Mouse (Mus musculus): ENCODE results near the gene Sptbn1. TPM values are rescaled to one million over a fixed set of nuclear protein-coding genes. Genes with fewer than 3 reads are reported as not detected.

Gene Sptbn1
- polyA plus RNA-seq, 1 experiment from 2014 or later, result 220 TPM

GRCm38 (mm10) chr11:30230330-30230771 lies 37.6 kb downstream of the Sptbn1 start:
- Histone ChIP-seq H3K9ac (replicated peaks; ENCODE audit: low read depth) (no peak overlapping the region), H3K4me3 (ENCODE audit: low read depth, low read length) (no peak overlapping the region), H3K27me3 (replicated peaks; ENCODE audit: insufficient read depth, low read length) (no peaks in the 10 kb centered on the region), H3K4me2 (replicated peaks; ENCODE audit: low read depth, low read length) (no peak overlapping the region), H3K36me3 (ENCODE audit: insufficient read depth, low read length) (no peaks in the 10 kb centered on the region), H3K4me1 (ENCODE audit: insufficient read depth, low read depth, low read length) (peaks cover 32% of the 10 kb centered on the region), H3K27ac (ENCODE audit: low read length) (no peak overlapping the region), H3K9me3 (ENCODE audit: low read length) (no peaks in the 10 kb centered on the region)
- ATAC-seq (no peak), DNase-seq (ENCODE audit: low spot score) (no peak)
- WGBS, result 55% methylated on average over 4 of the region's 4 CpGs
- no peak for TF ChIP-seq CTCF (IDR thresholded peaks at IDR 0.05)
- TF ChIP-seq EP300 (IDR thresholded peaks at IDR 0.05), result no peak

GRCm38 (mm10) chr11:30226756-30227155 lies 41.2 kb downstream of the Sptbn1 start:
- H3K27ac ChIP-seq (ENCODE audit: low read length), result no peak overlapping the region
- TF ChIP-seq CTCF (IDR thresholded peaks at IDR 0.05) (no peak), EP300 (IDR thresholded peaks at IDR 0.05) (no peak)
- no peak for ATAC-seq
- no peaks in the 10 kb centered on the region for H3K27me3 ChIP-seq (replicated peaks; ENCODE audit: insufficient read depth, low read length)
- H3K4me2 ChIP-seq (replicated peaks; ENCODE audit: low read depth, low read length), result no peak overlapping the region
- DNase-seq (ENCODE audit: low spot score), result no peak
- H3K9me3 ChIP-seq (ENCODE audit: low read length), result no peaks in the 10 kb centered on the region
- H3K36me3 ChIP-seq (ENCODE audit: insufficient read depth, low read length), result no peaks in the 10 kb centered on the region
- no peak overlapping the region for H3K4me3 ChIP-seq (ENCODE audit: low read depth, low read length)
- H3K9ac ChIP-seq (replicated peaks; ENCODE audit: low read depth), result no peak overlapping the region
- WGBS, result 63% methylated on average over 2 of the region's 2 CpGs
- peaks cover 27% of the 10 kb centered on the region for H3K4me1 ChIP-seq (ENCODE audit: insufficient read depth, low read depth, low read length)

- Histone ChIP-seq H3K27ac (ENCODE audit: low read length) (no peak overlapping the region), H3K36me3 (ENCODE audit: insufficient read depth, low read length) (no peaks in the 10 kb centered on the region), H3K9me3 (ENCODE audit: low read length) (no peaks in the 10 kb centered on the region), H3K9ac (replicated peaks; ENCODE audit: low read depth) (no peak overlapping the region), H3K4me3 (ENCODE audit: low read depth, low read length) (no peak overlapping the region), H3K4me1 (ENCODE audit: insufficient read depth, low read depth, low read length) (peaks cover 7% of the 10 kb centered on the region; the same call in 1 of the 2 replicates), H3K27me3 (replicated peaks; ENCODE audit: insufficient read depth, low read length) (no peaks in the 10 kb centered on the region), H3K4me2 (replicated peaks; ENCODE audit: low read depth, low read length) (no peak overlapping the region)
- ATAC-seq, result no peak
- DNase-seq (ENCODE audit: low spot score), result no peak
- no peak for TF ChIP-seq CTCF (IDR thresholded peaks at IDR 0.05)
- TF ChIP-seq EP300 (IDR thresholded peaks at IDR 0.05), result no peak
Observed at GRCm38 (mm10) chr11:30224599-30224998, 43.4 kb downstream of the Sptbn1 start.

- Histone ChIP-seq H3K4me2 (replicated peaks; ENCODE audit: low read depth, low read length) (no peak overlapping the region), H3K9me3 (ENCODE audit: low read length) (no peaks in the 10 kb centered on the region), H3K9ac (replicated peaks; ENCODE audit: low read depth) (no peak overlapping the region), H3K27me3 (replicated peaks; ENCODE audit: insufficient read depth, low read length) (no peaks in the 10 kb centered on the region), H3K27ac (ENCODE audit: low read length) (no peak overlapping the region), H3K4me1 (ENCODE audit: insufficient read depth, low read depth, low read length) (peaks cover 7% of the 10 kb centered on the region; the same call in 1 of the 2 replicates), H3K36me3 (ENCODE audit: insufficient read depth, low read length) (peaks cover 4% of the 10 kb centered on the region; the same call in 1 of the 2 replicates), H3K4me3 (ENCODE audit: low read depth, low read length) (no peak overlapping the region)
- DNase-seq (ENCODE audit: low spot score), result peak; percentile 55
- WGBS, result 42% methylated on average over 2 of the region's 2 CpGs
- peak; percentile 64 for ATAC-seq
- TF ChIP-seq EP300 (IDR thresholded peaks at IDR 0.05), result no peak
- peak; percentile 67 for TF ChIP-seq CTCF (IDR thresholded peaks at IDR 0.05)
Observed at GRCm38 (mm10) chr11:30222636-30223035, 45.3 kb downstream of the Sptbn1 start.

- Histone ChIP-seq H3K4me2 (replicated peaks; ENCODE audit: low read depth, low read length) (no peak overlapping the region), H3K36me3 (ENCODE audit: insufficient read depth, low read length) (peaks cover 11% of the 10 kb centered on the region; the same call in 1 of the 2 replicates), H3K9ac (replicated peaks; ENCODE audit: low read depth) (no peak overlapping the region), H3K4me3 (ENCODE audit: low read depth, low read length) (no peak overlapping the region), H3K27me3 (replicated peaks; ENCODE audit: insufficient read depth, low read length) (no peaks in the 10 kb centered on the region), H3K27ac (ENCODE audit: low read length) (no peak overlapping the region), H3K9me3 (ENCODE audit: low read length) (no peaks in the 10 kb centered on the region), H3K4me1 (ENCODE audit: insufficient read depth, low read depth, low read length) (peaks cover 7% of the 10 kb centered on the region; the same call in 1 of the 2 replicates)
- DNase-seq (ENCODE audit: low spot score) (no peak), ATAC-seq (no peak)
- WGBS, result 78% methylated on average over 5 of the region's 5 CpGs
- TF ChIP-seq CTCF (IDR thresholded peaks at IDR 0.05), result no peak
- no peak for TF ChIP-seq EP300 (IDR thresholded peaks at IDR 0.05)
Observed at GRCm38 (mm10) chr11:30221043-30221442, 46.9 kb downstream of the Sptbn1 start.

GRCm38 (mm10) chr11:30218386-30218785 lies 49.6 kb downstream of the Sptbn1 start:
- Histone ChIP-seq H3K4me1 (ENCODE audit: insufficient read depth, low read depth, low read length) (no peaks in the 10 kb centered on the region), H3K9ac (replicated peaks; ENCODE audit: low read depth) (no peak overlapping the region), H3K9me3 (ENCODE audit: low read length) (no peaks in the 10 kb centered on the region), H3K4me2 (replicated peaks; ENCODE audit: low read depth, low read length) (no peak overlapping the region), H3K4me3 (ENCODE audit: low read depth, low read length) (no peak overlapping the region), H3K27ac (ENCODE audit: low read length) (no peak overlapping the region), H3K27me3 (replicated peaks; ENCODE audit: insufficient read depth, low read length) (no peaks in the 10 kb centered on the region), H3K36me3 (ENCODE audit: insufficient read depth, low read length) (peaks cover 12% of the 10 kb centered on the region; the same call in 1 of the 2 replicates)
- ATAC-seq (no peak), DNase-seq (ENCODE audit: low spot score) (no peak)
- TF ChIP-seq EP300 (IDR thresholded peaks at IDR 0.05), result no peak
- TF ChIP-seq CTCF (IDR thresholded peaks at IDR 0.05), result no peak
- WGBS, result 94% methylated on average over 1 of the region's 1 CpGs

GRCm38 (mm10) chr11:30217496-30217895 lies 50.5 kb downstream of the Sptbn1 start:
- 61% methylated on average over 1 of the region's 1 CpGs for WGBS
- H3K4me1 ChIP-seq (ENCODE audit: insufficient read depth, low read depth, low read length), result no peaks in the 10 kb centered on the region
- no peaks in the 10 kb centered on the region for H3K27me3 ChIP-seq (replicated peaks; ENCODE audit: insufficient read depth, low read length)
- H3K4me2 ChIP-seq (replicated peaks; ENCODE audit: low read depth, low read length), result no peak overlapping the region
- H3K9ac ChIP-seq (replicated peaks; ENCODE audit: low read depth), result no peak overlapping the region
- DNase-seq (ENCODE audit: low spot score) (no peak), ATAC-seq (no peak)
- no peak overlapping the region for H3K4me3 ChIP-seq (ENCODE audit: low read depth, low read length)
- no peaks in the 10 kb centered on the region for H3K9me3 ChIP-seq (ENCODE audit: low read length)
- TF ChIP-seq CTCF (IDR thresholded peaks at IDR 0.05), result no peak
- TF ChIP-seq EP300 (IDR thresholded peaks at IDR 0.05), result no peak
- no peak overlapping the region for H3K27ac ChIP-seq (ENCODE audit: low read length)
- H3K36me3 ChIP-seq (ENCODE audit: insufficient read depth, low read length), result peaks cover 12% of the 10 kb centered on the region; the same call in 1 of the 2 replicates
